Mouse (Mus musculus): ENCODE data around the gene Macf1.

Macf1 gene

GRCm38 (mm10) chr4:123397643-123398434 is 286.3 kb downstream of the Macf1 start:
- no peak for DNase-seq

GRCm38 (mm10) chr4:123397049-123397448 is 287.1 kb downstream of the Macf1 start:
- DNase-seq: no peak

- no peak for DNase-seq
Measured at GRCm38 (mm10) chr4:123395435-123396000, 288.6 kb downstream of the Macf1 start.

GRCm38 (mm10) chr4:123394878-123395277 is 289.3 kb downstream of the Macf1 start:
- no peak for DNase-seq

GRCm38 (mm10) chr4:123394269-123394668 is 289.9 kb downstream of the Macf1 start:
- no peak for DNase-seq

GRCm38 (mm10) chr4:123393004-123393403 is 291.2 kb downstream of the Macf1 start:
- no peak for DNase-seq

GRCm38 (mm10) chr4:123392187-123392586 is 292.0 kb downstream of the Macf1 start:
- DNase-seq: peak; percentile 32

- no peak for DNase-seq
Measured at GRCm38 (mm10) chr4:123385028-123385427, 299.1 kb downstream of the Macf1 start.

- DNase-seq: no peak
Measured at GRCm38 (mm10) chr4:123383173-123383572, 301.0 kb downstream of the Macf1 start.

- no peak for DNase-seq
Measured at GRCm38 (mm10) chr4:123382051-123382450, 302.1 kb downstream of the Macf1 start.

- DNase-seq: no peak
Measured at GRCm38 (mm10) chr4:123381598-123381997, 302.6 kb downstream of the Macf1 start.

GRCm38 (mm10) chr4:123376031-123376430 is 308.1 kb downstream of the Macf1 start:
- DNase-seq: no peak

- DNase-seq: no peak
Measured at GRCm38 (mm10) chr4:123374316-123375008, 309.7 kb downstream of the Macf1 start.

- DNase-seq: no peak
Measured at GRCm38 (mm10) chr4:123363555-123363954, 320.6 kb downstream of the Macf1 start.

GRCm38 (mm10) chr4:123360771-123361170 is 323.4 kb downstream of the Macf1 start:
- no peak for DNase-seq

GRCm38 (mm10) chr4:123358613-123359012 is 325.5 kb downstream of the Macf1 start:
- DNase-seq: no peak

GRCm38 (mm10) chr4:123355941-123356340 is 328.2 kb downstream of the Macf1 start:
- DNase-seq: no peak

- no peak for DNase-seq
Measured at GRCm38 (mm10) chr4:123353271-123353877, 330.8 kb downstream of the Macf1 start.

GRCm38 (mm10) chr4:123343471-123343789 is 340.7 kb downstream of the Macf1 start:
- no peak for DNase-seq

- peak; percentile 76 for DNase-seq
Measured at GRCm38 (mm10) chr4:123342642-123343470, 341.3 kb downstream of the Macf1 start, which contains the start of gene Bmp8a. Gene Bmp8a, minus strand, starts transcription at chr4:123343252.

- DNase-seq: no peak
Measured at GRCm38 (mm10) chr4:123342091-123342641, 342.0 kb downstream of the Macf1 start.

- no peak for DNase-seq
Measured at GRCm38 (mm10) chr4:123340232-123340631, 343.9 kb downstream of the Macf1 start.
